Mouse (Mus musculus) activated CD4-positive, CD25-positive, alpha-beta regulatory T cell (primary cell): Measurements from ENCODE around the gene Mtmr11. TPM values are rescaled to one million over a fixed set of nuclear protein-coding genes. Genes with fewer than 3 reads are reported as not detected.

Experiments
- polyA plus RNA-seq, 2 experiments: library from polyadenylated mRNA; unstranded; fragments of 100-300 nt; shearing (Covaris generic); gene quantifications; one replicate each; pipeline ENCODE4 v1.2.1; 2017

Gene Mtmr11
- polyA plus RNA-seq = 1 to 10 TPM; 2.7 to 3.0 TPM

DNA sequence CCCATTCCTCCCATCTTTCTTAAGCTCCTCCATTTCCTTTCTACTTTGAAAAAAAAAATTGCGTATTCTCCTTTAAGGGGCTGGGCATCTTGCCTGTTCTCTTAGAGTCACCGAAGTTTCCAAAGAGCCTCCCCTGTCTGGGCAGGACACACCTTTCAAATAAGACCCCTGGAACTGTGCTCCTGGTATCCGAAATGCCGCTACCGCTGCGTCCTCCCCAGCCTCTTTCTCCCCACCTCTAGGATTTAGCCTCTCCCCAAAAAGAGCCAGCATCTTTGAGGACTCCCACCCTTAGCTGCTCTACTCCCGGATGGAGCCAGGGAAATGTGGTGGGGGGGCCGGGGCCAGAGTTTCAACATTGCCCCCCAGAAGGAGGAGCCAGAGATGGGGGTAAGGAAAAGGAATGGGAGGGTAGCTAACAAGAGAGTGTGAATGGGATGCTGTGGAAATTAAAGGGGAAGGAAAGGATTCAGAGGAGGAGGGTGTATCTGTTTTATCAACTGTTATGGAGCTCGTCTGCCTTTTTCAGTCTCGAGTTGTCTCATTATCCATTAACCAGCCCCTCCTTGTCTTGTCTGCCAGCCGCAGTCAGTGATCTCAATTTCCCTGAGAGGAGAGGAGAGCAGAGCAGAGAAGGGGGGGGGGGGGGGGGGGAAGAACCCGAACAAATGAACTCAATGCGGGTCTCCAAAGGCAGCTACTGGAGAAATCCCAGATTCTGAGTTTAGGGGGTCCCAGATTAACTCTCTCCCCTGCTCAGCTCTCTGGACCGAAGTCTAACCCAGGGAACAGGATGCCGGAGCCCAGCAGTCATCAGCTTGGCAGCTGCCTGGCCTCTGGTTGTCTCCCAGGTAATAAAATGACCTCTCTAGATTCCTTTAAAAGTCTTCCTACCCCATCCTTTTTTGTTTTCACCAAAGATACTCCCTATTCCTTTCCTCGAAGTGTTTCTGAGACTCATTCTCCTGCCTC, at the start of gene Mtmr11:
Mtmr11 (plus strand) TSS at position 136 of the 972 bp plus-strand sequence.

DNA sequence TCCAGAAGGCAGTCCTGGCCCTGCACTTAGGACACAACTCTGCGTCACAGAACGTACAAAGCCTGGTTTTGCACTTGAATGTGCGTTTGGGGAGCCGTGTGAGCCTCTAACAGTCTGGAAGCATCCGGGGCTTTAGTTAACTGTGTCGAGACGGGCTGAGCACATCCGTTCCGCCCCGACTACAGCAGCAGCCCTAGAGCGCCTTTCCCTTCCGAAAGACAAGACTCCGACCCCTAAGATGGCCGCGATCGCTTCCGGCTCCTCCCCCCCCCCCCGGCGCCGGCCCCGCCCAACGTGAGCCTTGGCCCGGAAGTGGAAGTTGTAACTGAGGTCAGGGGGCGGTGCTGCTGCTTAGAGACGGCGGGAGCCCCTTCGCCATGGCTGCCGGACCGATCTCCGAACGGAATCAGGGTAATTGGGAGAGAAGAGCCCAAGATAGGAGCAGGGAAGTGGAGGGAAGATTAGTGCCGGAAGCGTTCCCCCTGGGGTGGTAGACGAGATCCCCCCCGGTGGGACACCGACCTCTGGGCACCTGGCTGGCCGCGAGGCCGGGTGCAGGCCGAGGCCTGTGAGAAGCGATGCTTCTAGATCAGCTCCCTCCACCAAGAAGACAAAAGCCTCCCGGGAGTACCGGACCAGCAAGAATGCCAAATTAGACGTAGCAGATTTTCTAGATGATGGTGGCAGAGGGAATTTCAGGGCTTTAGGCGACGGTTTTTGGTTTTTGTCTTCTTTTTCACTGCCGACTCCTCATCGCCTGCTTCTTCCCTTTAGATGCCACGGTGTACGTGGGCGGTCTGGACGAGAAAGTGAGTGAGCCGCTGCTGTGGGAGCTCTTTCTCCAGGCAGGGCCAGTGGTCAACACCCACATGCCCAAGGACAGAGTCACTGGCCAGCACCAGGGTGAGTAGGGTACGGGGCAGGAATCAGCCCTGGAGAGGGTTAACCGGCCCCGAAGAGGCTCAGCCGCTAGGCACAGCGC, 10.7 kb downstream of the Mtmr11 start, which contains the start of gene Sf3b4:
Sf3b4 (plus strand) TSS at position 136 of the 982 bp plus-strand sequence.

DNA sequence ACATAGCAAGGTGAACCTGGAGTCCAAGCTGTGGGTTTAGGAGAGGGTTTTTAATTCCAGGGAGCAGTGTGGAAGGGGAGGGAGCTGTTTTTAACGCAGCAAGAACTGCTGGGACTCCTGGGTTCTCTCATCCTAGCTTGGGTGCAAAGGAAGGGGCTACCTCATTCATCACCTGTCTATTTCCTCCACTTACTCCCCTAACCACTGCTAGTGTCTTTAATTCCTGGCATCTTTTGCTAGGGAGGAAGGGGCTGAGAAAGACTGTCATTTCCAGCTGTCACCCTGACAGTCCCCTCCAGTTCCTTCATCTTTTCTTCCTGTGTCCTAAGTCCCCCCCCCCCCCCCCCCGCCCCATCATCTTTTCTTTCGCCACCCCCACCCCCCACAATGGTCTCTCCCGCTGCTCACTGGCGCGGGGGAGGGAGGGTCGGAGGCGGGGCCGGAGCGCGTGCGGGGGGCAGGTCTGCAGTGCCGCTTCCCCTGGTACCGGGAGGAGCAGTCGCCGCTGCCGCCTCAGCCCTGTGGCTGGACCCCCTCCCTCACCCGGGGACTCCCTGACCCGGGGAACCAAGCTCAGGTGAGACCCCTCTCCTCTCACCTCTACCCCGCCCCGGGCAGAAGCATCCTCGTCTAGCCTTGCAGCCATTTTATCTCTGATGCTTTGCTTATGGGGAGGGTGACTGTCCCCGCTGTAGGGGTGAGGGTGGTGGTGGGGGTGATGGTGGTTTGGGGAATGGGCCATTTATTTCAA, 19.1 kb downstream of the Mtmr11 start, which contains the start of gene Sv2a:
Sv2a (plus strand) TSS at position 425 of the 751 bp plus-strand sequence.

DNA sequence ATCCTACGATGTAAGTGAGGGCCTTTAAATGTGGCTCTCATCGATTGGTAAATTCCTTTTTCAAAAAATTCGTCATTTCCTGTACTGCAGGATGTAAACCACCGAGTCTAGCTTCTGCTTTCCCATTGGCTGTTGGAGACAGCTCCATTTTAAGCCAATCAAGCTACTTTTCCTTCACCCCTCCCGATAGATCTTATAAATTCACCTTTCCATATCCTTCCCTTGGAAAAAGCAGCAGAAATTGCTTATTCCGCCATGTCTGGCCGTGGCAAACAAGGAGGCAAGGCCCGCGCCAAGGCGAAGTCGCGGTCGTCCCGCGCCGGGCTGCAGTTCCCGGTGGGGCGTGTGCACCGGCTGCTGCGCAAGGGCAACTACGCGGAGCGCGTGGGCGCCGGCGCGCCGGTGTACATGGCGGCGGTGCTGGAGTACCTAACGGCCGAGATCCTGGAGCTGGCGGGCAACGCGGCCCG, 57.9 kb downstream of the Mtmr11 start, which contains the start of the genes Bola1 and Hist2h2ab:
Bola1 (minus strand) TSS at position 49 of the 470 bp plus-strand sequence.
Hist2h2ab (plus strand) TSS at position 205 of the 470 bp plus-strand sequence.

DNA sequence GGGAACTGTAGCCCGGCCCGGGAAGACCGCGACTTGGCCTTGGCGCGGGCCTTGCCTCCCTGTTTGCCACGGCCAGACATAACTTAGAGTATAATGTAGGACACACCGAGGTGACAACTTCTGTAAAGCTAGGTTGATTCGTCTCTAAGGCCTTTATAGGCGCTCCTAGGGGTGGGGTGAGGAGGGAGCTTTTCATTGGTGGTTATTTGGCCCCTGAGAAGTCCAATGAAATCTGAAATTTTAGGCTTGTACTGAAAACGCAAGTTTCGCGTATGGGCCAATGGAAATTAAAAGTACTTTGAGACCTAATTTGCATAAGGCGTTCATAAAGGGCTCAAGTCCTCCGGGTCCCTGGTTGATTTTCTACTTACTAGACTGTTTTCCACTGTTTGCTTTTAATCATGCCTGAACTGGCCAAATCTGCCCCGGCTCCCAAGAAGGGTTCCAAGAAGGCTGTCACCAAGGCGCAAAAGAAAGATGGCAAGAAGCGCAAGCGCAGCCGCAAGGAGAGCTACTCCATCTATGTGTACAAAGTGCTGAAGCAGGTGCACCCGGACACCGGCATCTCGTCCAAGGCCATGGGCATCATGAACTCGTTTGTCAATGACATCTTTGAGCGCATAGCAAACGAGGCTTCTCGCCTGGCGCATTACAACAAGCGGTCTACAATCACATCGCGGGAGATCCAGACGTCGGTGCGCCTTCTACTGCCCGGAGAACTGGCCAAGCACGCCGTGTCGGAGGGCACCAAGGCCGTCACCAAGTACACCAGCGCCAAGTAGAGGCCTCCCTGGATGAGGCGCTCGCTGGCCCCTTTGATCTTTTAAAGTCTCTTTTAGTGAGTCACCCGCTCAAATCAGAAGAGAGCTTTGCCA, 59.2 kb downstream of the Mtmr11 start, which contains the start of the genes Hist2h2ac and Hist2h2be:
Hist2h2ac (minus strand) TSS at position 116 of the 875 bp plus-strand sequence.
Hist2h2be (plus strand) TSS at position 355 of the 875 bp plus-strand sequence.

Other genes with a start within 250 kb of the Mtmr11 start
- gene Anp32e, start 232.8 kb upstream of the Mtmr11 start, polyA plus RNA-seq = 100 to 1,000 TPM; 188 to 300 TPM
- gene Plekho1, start 166.0 kb upstream of the Mtmr11 start, polyA plus RNA-seq = 10 to 100 TPM in 1 of 2 experiments, 1 to 10 TPM in 1; 8.6 to 24.9 TPM
- gene Vps45, start 103.5 kb upstream of the Mtmr11 start, polyA plus RNA-seq = 10 to 100 TPM; 24.6 to 40.2 TPM
- gene Otud7b, start 57.5 kb upstream of the Mtmr11 start, polyA plus RNA-seq = 10 to 100 TPM; 12.6 to 13.5 TPM
- gene Sf3b4, start 10.3 kb downstream of the Mtmr11 start, polyA plus RNA-seq = 100 to 1,000 TPM; 137 to 149 TPM
- 1 to 10 TPM; 3.1 to 4.0 TPM for gene Sv2a, start 19.1 kb downstream of the Mtmr11 start, polyA plus RNA-seq
- gene Bola1, start 57.7 kb downstream of the Mtmr11 start, polyA plus RNA-seq = 10 to 100 TPM; 21.5 to 30.7 TPM
- 1 to 10 TPM; 1.1 to 1.6 TPM for gene Hist2h2ab, start 57.9 kb downstream of the Mtmr11 start, polyA plus RNA-seq
- gene Hist2h2ac, start 58.9 kb downstream of the Mtmr11 start, polyA plus RNA-seq = 10 to 100 TPM in 1 of 2 experiments, 1 to 10 TPM in 1; 6.4 to 10.1 TPM
- 1 to 10 TPM; 5.0 to 5.9 TPM for gene Hist2h2be, start 59.1 kb downstream of the Mtmr11 start, polyA plus RNA-seq
- gene Hist2h3c2, start 77.1 kb downstream of the Mtmr11 start, polyA plus RNA-seq = under 1 TPM in 1 of 2 experiments, not detected in 1; 0.25 TPM
- gene Hist2h2aa2, start 78.3 kb downstream of the Mtmr11 start, polyA plus RNA-seq = 10 to 100 TPM; 51.7 to 57.6 TPM
- gene Hist2h2aa1, start 83.5 kb downstream of the Mtmr11 start, polyA plus RNA-seq = not detected
- gene Hist2h3c1, start 84.7 kb downstream of the Mtmr11 start, polyA plus RNA-seq = not detected
- gene Hist2h4, start 101.3 kb downstream of the Mtmr11 start, polyA plus RNA-seq = 1 to 10 TPM; 1.3 to 1.4 TPM
- gene Hist2h3b, start 106.7 kb downstream of the Mtmr11 start, polyA plus RNA-seq = 10 to 100 TPM in 1 of 2 experiments, 1 to 10 TPM in 1; 9.4 to 10.6 TPM
- gene Hist2h2bb, start 107.7 kb downstream of the Mtmr11 start, polyA plus RNA-seq = 1 to 10 TPM; 4.5 to 6.4 TPM
- gene Fcgr1, start 132.0 kb downstream of the Mtmr11 start, polyA plus RNA-seq = 1 to 10 TPM in 1 of 2 experiments, under 1 TPM in 1; 0.92 to 1.8 TPM